Mouse (Mus musculus): Measurements from ENCODE around the gene Smtn.

DNA sequence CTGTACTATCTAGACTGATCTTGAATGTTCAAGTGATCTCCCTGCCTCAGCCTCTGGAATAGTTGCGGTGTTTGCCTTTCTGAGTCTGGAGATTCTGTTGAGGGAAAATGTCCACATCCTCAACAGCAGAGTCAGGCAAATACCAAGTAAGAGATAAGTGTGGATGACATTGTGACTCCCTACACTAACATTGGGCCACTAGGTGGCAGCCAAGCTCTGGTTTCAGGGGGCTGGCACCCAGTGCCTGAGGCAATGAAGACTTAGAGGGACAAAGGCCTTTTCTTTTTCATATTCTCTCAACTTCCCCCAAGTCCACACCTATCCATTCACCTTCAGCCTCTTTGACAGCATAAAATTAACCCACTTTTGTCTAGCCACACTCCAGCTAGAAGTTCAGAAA lies 67.9 kb downstream of the Smtn start:
- TF ChIP-seq CTCF (IDR thresholded peaks at IDR 0.05; ENCODE audit: low read depth, low read length) (peak; percentile 62; the same call in 1 of the 2 replicates), GATA2 (IDR thresholded peaks at IDR 0.05; ENCODE audit: borderline replicate concordance, low read depth, low read length) (no peak), TAL1 (conservative IDR thresholded peaks at IDR 0.05; ENCODE audit: low read depth, low read length) (no peak), GATA1 (IDR thresholded peaks at IDR 0.05; ENCODE audit: borderline replicate concordance, low read length) (no peak)
